Mouse (Mus musculus) midbrain, embryonic 14.5 days (tissue): Measurements from ENCODE around the gene Slc26a8. TPM values are rescaled to one million over a fixed set of nuclear protein-coding genes. Genes with fewer than 3 reads are reported as not detected.
"Not testable (repeated sequence)": the region's sequence is repeated elsewhere in the genome, so short reads cannot be mapped to it uniquely, and the experiment has no call there.

Experiments used
- ATAC-seq: fragments of 200-750 bp; cut with Nextera tagmentation; 2 replicates; pipeline ENCODE4 v1.8.0; 2017; ENCODE audit warnings: moderate number of reproducible peaks, moderate library complexity; ENCODE audit not compliant: low FRiP score, low TSS enrichment
- DNase-seq: peaks from one replicate; pipeline ENCODE4 v3.0.0-alpha.2; 2015
- H3K27ac ChIP-seq: fragments of 300-500 bp; sonication (generic); replicated peaks from 2 replicates; pipeline ENCODE4 v1.5.1; 2014; ENCODE audit warnings: mild to moderate bottlenecking, low read depth, low read length, moderate library complexity
- H3K27me3 ChIP-seq: fragments of 300-500 bp; sonication (generic); 2 replicates; pipeline ENCODE4 v1.6.1; 2014; ENCODE audit warnings: low read length, control low read depth, mixed read lengths; ENCODE audit not compliant: control insufficient read depth, insufficient read depth
- H3K36me3 ChIP-seq: fragments of 300-500 bp; sonication (generic); 2 replicates; pipeline ENCODE4 v1.6.1; 2014; ENCODE audit warnings: low read length, control low read depth; ENCODE audit not compliant: control insufficient read depth, insufficient read depth
- H3K4me1 ChIP-seq: fragments of 300-500 bp; sonication (generic); 2 replicates; pipeline ENCODE4 v1.6.1; 2014; ENCODE audit warnings: mild to moderate bottlenecking, antibody characterized with exemption, low read length, control low read depth; ENCODE audit not compliant: control insufficient read depth, insufficient read depth
- H3K4me2 ChIP-seq: fragments of 300-500 bp; sonication (generic); 2 replicates; pipeline ENCODE4 v1.6.1; 2014; ENCODE audit warnings: mild to moderate bottlenecking, low read length, moderate library complexity
- H3K4me3 ChIP-seq: fragments of 300-500 bp; sonication (generic); replicated peaks from 2 replicates; pipeline ENCODE4 v1.5.1; 2014; ENCODE audit warnings: low read depth, low read length
- H3K9ac ChIP-seq: fragments of 300-500 bp; sonication (generic); replicated peaks from 2 replicates; pipeline ENCODE4 v1.6.1; 2014; ENCODE audit warnings: mild to moderate bottlenecking, low read length, moderate library complexity
- H3K9me3 ChIP-seq: fragments of 300-500 bp; sonication (generic); 2 replicates; pipeline ENCODE4 v1.6.1; 2016; ENCODE audit warnings: low read length, control low read depth, mixed read lengths; ENCODE audit not compliant: control insufficient read depth
- WGBS: fragments of 180-500 bp; shearing (Covaris S2); extraction: QIAGEN DNeasy Blood & Tissue Kit; methylation state at CpG from one replicate; pipeline ENCODE4 v1.1.7; 2014; 5-methylcytosine and 5-hydroxymethylcytosine counted together
- polyA plus RNA-seq: library from polyadenylated mRNA; unstranded; fragments of >200 nt; fragmentation: Nextera tagmentation; extraction: Ambion mirVana; gene quantifications from 2 replicates; pipeline ENCODE4 v1.2.1, GENCODE M21; 2014

Gene Slc26a8
- 1.4 and 1.8 TPM in 2 replicates for polyA plus RNA-seq

- Histone ChIP-seq H3K4me1 (peaks cover 25% of the 10 kb centered on the region), H3K4me3 (peak within 1 kb of the TSS; percentile 95), H3K9me3 (no peaks in the 10 kb centered on the region), H3K27ac (peak within 1 kb of the TSS; percentile 95), H3K9ac (peak within 1 kb of the TSS; percentile 90), H3K4me2 (peak within 1 kb of the TSS; percentile 79), H3K27me3 (no peaks in the 10 kb centered on the region; the same call in 1 of the 2 replicates), H3K36me3 (no peaks in the 10 kb centered on the region)
- no peak for ATAC-seq
- WGBS = 8% methylated on average over 40 of the region's 40 CpGs
- DNase-seq = peak; percentile 43
These were observed at the start of gene Slc26a8 for GRCm38 (mm10) chr17:28689586-28690283. Gene Slc26a8, minus strand, starts transcription at chr17:28690233.

- Histone ChIP-seq H3K4me2 (no peak overlapping the region), H3K27me3 (no peaks in the 10 kb centered on the region), H3K9me3 (no peaks in the 10 kb centered on the region), H3K4me1 (no peaks in the 10 kb centered on the region), H3K36me3 (peaks cover 42% of the 10 kb centered on the region), H3K4me3 (no peak overlapping the region), H3K9ac (no peak overlapping the region), H3K27ac (no peak overlapping the region)
- DNase-seq = no peak
- 98% methylated on average over 6 of the region's 6 CpGs for WGBS
- ATAC-seq = no peak
These were observed 49.2 kb upstream of the Slc26a8 start for GRCm38 (mm10) chr17:28739244-28739643.

- WGBS = 91% methylated on average over 4 of the region's 4 CpGs
- no peak for DNase-seq
- no peak for ATAC-seq
- H3K36me3 ChIP-seq = peaks cover 36% of the 10 kb centered on the region
- no peak overlapping the region for H3K27ac ChIP-seq
- no peak overlapping the region for H3K4me2 ChIP-seq
- no peaks in the 10 kb centered on the region for H3K27me3 ChIP-seq
- no peak overlapping the region for H3K4me3 ChIP-seq
- no peak overlapping the region for H3K9ac ChIP-seq
- H3K4me1 ChIP-seq = no peaks in the 10 kb centered on the region
- H3K9me3 ChIP-seq = no peaks in the 10 kb centered on the region
These were observed 47.9 kb upstream of the Slc26a8 start for GRCm38 (mm10) chr17:28737973-28738372.

DNA sequence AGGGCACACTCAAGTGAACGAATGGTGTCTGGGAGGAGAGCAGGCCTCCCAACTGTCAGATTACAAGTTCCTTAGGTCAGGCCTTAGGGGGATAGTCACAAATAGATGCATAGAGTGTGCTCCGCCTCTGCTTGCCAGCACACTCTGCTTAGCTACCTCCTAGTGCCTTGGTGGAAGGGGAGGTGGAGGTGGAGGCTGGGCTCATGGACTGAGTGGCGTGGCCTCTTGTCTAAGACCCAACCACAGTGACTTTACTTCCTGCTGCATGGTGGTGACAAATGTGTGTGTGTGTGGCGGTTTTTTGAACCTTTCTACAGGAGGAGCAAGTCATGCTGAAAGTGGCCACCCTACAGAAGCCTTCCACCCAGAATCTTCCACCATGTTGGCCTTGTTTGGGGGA lies 46.5 kb upstream of the Slc26a8 start:
- H3K36me3 ChIP-seq = peaks cover 35% of the 10 kb centered on the region
- ATAC-seq = no peak
- no peak overlapping the region for H3K27ac ChIP-seq
- H3K27me3 ChIP-seq = no peaks in the 10 kb centered on the region
- 86% methylated on average over 4 of the region's 4 CpGs for WGBS
- H3K9me3 ChIP-seq = no peaks in the 10 kb centered on the region
- no peak overlapping the region for H3K9ac ChIP-seq
- no peak overlapping the region for H3K4me2 ChIP-seq
- H3K4me1 ChIP-seq = no peaks in the 10 kb centered on the region
- no peak overlapping the region for H3K4me3 ChIP-seq
- DNase-seq = no peak

- WGBS = 97% methylated on average over 6 of the region's 6 CpGs
- peaks cover 38% of the 10 kb centered on the region for H3K36me3 ChIP-seq
- H3K9me3 ChIP-seq = no peaks in the 10 kb centered on the region
- no peaks in the 10 kb centered on the region for H3K27me3 ChIP-seq
- H3K4me1 ChIP-seq = no peaks in the 10 kb centered on the region
- no peak overlapping the region for H3K27ac ChIP-seq
- ATAC-seq (no peak), DNase-seq (no peak)
- no peak overlapping the region for H3K4me3 ChIP-seq
- H3K4me2 ChIP-seq = no peak overlapping the region
- H3K9ac ChIP-seq = no peak overlapping the region
These were observed 45.5 kb upstream of the Slc26a8 start for GRCm38 (mm10) chr17:28735317-28736105.

DNA sequence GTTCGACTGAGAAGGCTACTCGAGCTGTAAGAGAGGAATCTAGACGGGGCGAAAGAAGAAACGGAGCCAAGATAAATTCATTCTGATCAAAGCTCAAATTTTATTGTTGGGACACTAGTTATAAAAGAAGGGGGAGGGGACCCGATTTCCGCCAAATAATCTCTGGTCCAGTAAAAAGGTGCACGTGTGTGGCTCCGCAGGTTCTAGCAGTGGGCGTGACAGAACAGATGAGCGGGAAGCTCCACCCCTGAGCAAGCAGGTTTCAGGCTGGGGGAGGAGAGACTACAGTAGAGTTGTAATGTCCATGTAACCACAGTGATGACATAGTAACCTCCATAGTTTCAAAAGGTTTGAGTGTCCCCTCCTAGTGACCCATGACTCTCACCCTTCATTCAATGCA lies 37.5 kb upstream of the Slc26a8 start:
- H3K4me3 ChIP-seq, H3K27me3 ChIP-seq, H3K4me1 ChIP-seq, H3K9ac ChIP-seq, DNase-seq, H3K9me3 ChIP-seq, ATAC-seq, H3K27ac ChIP-seq, H3K4me2 ChIP-seq: not testable (repeated sequence)
- peaks cover 72% of the 10 kb centered on the region for H3K36me3 ChIP-seq
- WGBS = 96% methylated on average over 11 of the region's 11 CpGs

- no peaks in the 10 kb centered on the region for H3K9me3 ChIP-seq
- no peak within 1 kb of the TSS for H3K9ac ChIP-seq
- H3K27ac ChIP-seq = no peak within 1 kb of the TSS
- H3K36me3 ChIP-seq = peaks cover 74% of the 10 kb centered on the region
- DNase-seq (no peak), ATAC-seq (no peak)
- H3K4me3 ChIP-seq = no peak within 1 kb of the TSS
- H3K27me3 ChIP-seq = no peaks in the 10 kb centered on the region
- H3K4me2 ChIP-seq = no peak within 1 kb of the TSS
- 95% methylated on average over 4 of the region's 4 CpGs for WGBS
- H3K4me1 ChIP-seq = no peaks in the 10 kb centered on the region
These were observed 35.8 kb upstream of the Slc26a8 start, which contains the start of gene AC170998.1 for GRCm38 (mm10) chr17:28725783-28726182. Gene AC170998.1, plus strand, starts transcription at chr17:28726083.

- Histone ChIP-seq H3K36me3 (peaks cover 76% of the 10 kb centered on the region), H3K27ac (no peak overlapping the region), H3K9me3 (no peaks in the 10 kb centered on the region), H3K4me2 (no peak overlapping the region), H3K4me1 (no peaks in the 10 kb centered on the region), H3K27me3 (no peaks in the 10 kb centered on the region), H3K4me3 (no peak overlapping the region), H3K9ac (no peak overlapping the region)
- DNase-seq = no peak
- ATAC-seq = no peak
- 84% methylated on average over 3 of the region's 3 CpGs for WGBS
These were observed 27.5 kb upstream of the Slc26a8 start for GRCm38 (mm10) chr17:28717535-28717934.
